ENCODE assay signal across 8 mouse cellular contexts in genomic region chrX:94844110-94844779, GRCm38 (mm10).
DNase-seq lines count a peak whose midpoint lies in the region; ATAC-seq and TF ChIP-seq lines count a peak whose summit lies in the region.
"Not testable (repeated sequence)": the region's sequence is repeated elsewhere in the genome, so short reads cannot be mapped to it uniquely, and the experiment has no call there.

No protein-coding gene starts in this region.

- CTCF ChIA-PET in Patski (lab: Charles Lee), result not testable (repeated sequence)

- not testable (repeated sequence) for H3K9ac ChIP-seq in intestine, embryonic 16.5 days (ENCODE audit: low read depth, low read length); limb, embryonic 13.5 days; neural tube, embryonic 14.5 days (replicated peaks; ENCODE audit: low read depth, low read length)

- not testable (repeated sequence) for H3K36me3 ChIP-seq in intestine, embryonic 16.5 days (ENCODE audit: control insufficient read depth, insufficient read depth, low read length); limb, embryonic 13.5 days; neural tube, embryonic 14.5 days (ENCODE audit: control insufficient read depth, insufficient read depth, low read length)

- not testable (repeated sequence) for H3K4me1 ChIP-seq in cerebellum, adult 2 months (ENCODE audit: control insufficient read depth, insufficient read depth, low read length); intestine, embryonic 16.5 days (ENCODE audit: control insufficient read depth, insufficient read depth, low read length); limb, embryonic 13.5 days; neural tube, embryonic 14.5 days (ENCODE audit: control insufficient read depth, insufficient read depth, low read length)

- not testable (repeated sequence) for H3K27me3 ChIP-seq in Patski; cerebellum, adult 2 months (ENCODE audit: control insufficient read depth, insufficient read depth, low read length); intestine, embryonic 16.5 days (replicated peaks; ENCODE audit: control insufficient read depth, insufficient read depth, low read length); limb, embryonic 13.5 days; neural tube, embryonic 14.5 days (ENCODE audit: control insufficient read depth, insufficient read depth, low read length)

- not testable (repeated sequence) for H3K4me2 ChIP-seq in intestine, embryonic 16.5 days (ENCODE audit: low read depth, low read length); limb, embryonic 13.5 days (replicated peaks); neural tube, embryonic 14.5 days (ENCODE audit: low read depth, low read length)

- WGBS in cerebellum, adult 2 months, result 3% methylated on average over 2 of the region's 2 CpGs
- WGBS in intestine, embryonic 16.5 days, result 30% methylated on average over 2 of the region's 2 CpGs
- 36% methylated on average over 2 of the region's 2 CpGs for WGBS in limb, embryonic 13.5 days
- WGBS in neural tube, embryonic 14.5 days, result 36% methylated on average over 2 of the region's 2 CpGs

- ATAC-seq in Patski, result peak; percentile 93
- peak; percentile 67 for ATAC-seq in intestine, embryonic 16.5 days
- peak; percentile 54; the same call in 1 of the 2 replicates for ATAC-seq in limb, embryonic 13.5 days (ENCODE audit: low FRiP score, low read depth)
- ATAC-seq in megakaryocyte progenitor cell, adult 5-6 weeks (replicated peaks; ENCODE audit: poor library complexity), result peak; percentile 99
- peak; percentile 91 for ATAC-seq in neural tube, embryonic 14.5 days (ENCODE audit: low read depth)

- H3K4me3 ChIP-seq in cerebellum, adult 2 months (replicated peaks; ENCODE audit: insufficient read depth, low read depth, low read length); intestine, embryonic 16.5 days (ENCODE audit: low read length); limb, embryonic 13.5 days; neural tube, embryonic 14.5 days (ENCODE audit: low read depth, low read length): not testable (repeated sequence)

- in situ Hi-C loops in Patski (cut with MboI; ENCODE audit: low pct_unique_long_range_greater_than_20kb), result not testable (repeated sequence)

- not testable (repeated sequence) for H3K27ac ChIP-seq in cerebellum, adult 2 months (ENCODE audit: insufficient read depth, low read length); intestine, embryonic 16.5 days (ENCODE audit: low read length); limb, embryonic 13.5 days; neural tube, embryonic 14.5 days (ENCODE audit: low read depth, low read length)

- peak; percentile 47 for TF ChIP-seq CTCF in Patski (IDR thresholded peaks at IDR 0.05)
- TF ChIP-seq CTCF in cerebellum, adult 2 months (IDR thresholded peaks at IDR 0.05; ENCODE audit: borderline replicate concordance, insufficient read depth, low read depth, low read length), result not testable (repeated sequence)

- not testable (repeated sequence) for DNase-seq in Patski (ENCODE audit: low read depth, low spot score)
- DNase-seq in cerebellum, adult 2 months, result peak; percentile 25 to 66
- peak; percentile 2 for DNase-seq in fibroblast of lung, adult 2 months (ENCODE audit: low read depth)
- DNase-seq in heart, adult 11 months, result peak; percentile 80

- not testable (repeated sequence) for H3K9me3 ChIP-seq in intestine, embryonic 16.5 days (ENCODE audit: control insufficient read depth, low read length); limb, embryonic 13.5 days; neural tube, embryonic 14.5 days (ENCODE audit: control insufficient read depth, low read length)

- POLR2A ChIA-PET in Patski (lab: Charles Lee), result not testable (repeated sequence)

- TF ChIP-seq POLR2A in cerebellum, adult 2 months (IDR thresholded peaks at IDR 0.05; ENCODE audit: borderline replicate concordance, insufficient read depth, low read length), result not testable (repeated sequence)
